Mouse (Mus musculus): ENCODE measurements around the gene Ttc9c. TPM values are rescaled to one million over a fixed set of nuclear protein-coding genes. Genes with fewer than 3 reads are reported as not detected.

Ttc9c gene
- polyA plus RNA-seq, 1 experiment from 2014 or later = 49.3 TPM

DNA sequence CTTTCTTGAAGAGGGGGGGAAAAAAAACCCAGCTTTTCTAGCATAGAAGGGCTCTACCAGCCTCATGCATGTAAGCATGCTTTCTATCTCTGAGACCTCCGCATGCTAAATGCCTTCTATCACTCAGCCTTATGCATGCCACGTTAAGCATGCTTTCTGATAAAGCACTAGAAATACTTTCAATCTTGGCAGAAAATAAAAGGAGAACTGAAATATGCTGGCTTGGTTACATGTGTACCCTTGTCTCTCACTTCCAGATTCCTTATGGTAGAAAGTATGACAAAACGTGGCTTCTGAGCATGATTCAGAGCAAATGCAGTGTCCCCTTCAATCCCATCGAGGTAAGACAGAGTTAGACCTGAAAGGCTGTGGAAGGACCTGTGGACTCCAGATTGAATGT, 55.9 kb downstream of the Ttc9c start:
- no peak overlapping the region for H3K9ac ChIP-seq
- peaks cover 50% of the 10 kb centered on the region for H3K36me3 ChIP-seq
- peaks cover under 1% of the 10 kb centered on the region; the same call in 1 of the 2 replicates for H3K4me1 ChIP-seq (replicated peaks)
- H3K4me3 ChIP-seq (replicated peaks) = no peak overlapping the region
- H3K27ac ChIP-seq = no peak overlapping the region
- H3K9me3 ChIP-seq = no peaks in the 10 kb centered on the region
- H3K4me2 ChIP-seq (replicated peaks) = no peak overlapping the region
- 95% methylated on average over 4 of the region's 4 CpGs for WGBS
- ATAC-seq = no peak
- H3K27me3 ChIP-seq (replicated peaks) = no peaks in the 10 kb centered on the region

DNA sequence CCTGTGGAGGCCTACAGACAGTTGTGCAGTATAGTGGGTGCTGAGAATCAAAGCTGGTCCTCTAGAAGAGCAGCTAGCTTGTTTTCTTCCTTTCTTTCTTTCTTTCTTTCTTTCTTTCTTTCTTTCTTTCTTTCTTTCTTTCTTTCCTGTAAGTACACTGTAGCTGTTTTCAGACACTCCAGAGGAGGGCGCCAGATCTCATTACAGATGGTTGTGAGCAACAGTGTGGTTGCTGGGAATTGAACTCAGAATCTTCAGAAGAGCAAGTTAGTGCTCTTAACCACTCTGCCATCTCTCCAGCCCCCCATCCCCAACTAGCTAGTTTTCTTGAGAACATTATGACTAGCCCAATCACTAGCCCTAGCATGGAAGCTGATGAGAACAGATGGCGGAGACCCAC, 58.4 kb downstream of the Ttc9c start:
- ATAC-seq = no peak
- H3K4me2 ChIP-seq (replicated peaks) = no peak overlapping the region
- H3K36me3 ChIP-seq = peaks cover 29% of the 10 kb centered on the region
- H3K9ac ChIP-seq = no peak overlapping the region
- 96% methylated on average over 2 of the region's 2 CpGs for WGBS
- H3K4me3 ChIP-seq (replicated peaks) = no peak overlapping the region
- H3K27me3 ChIP-seq (replicated peaks) = no peaks in the 10 kb centered on the region
- H3K4me1 ChIP-seq (replicated peaks) = peaks cover 7% of the 10 kb centered on the region; the same call in 1 of the 2 replicates
- H3K9me3 ChIP-seq = no peaks in the 10 kb centered on the region
- H3K27ac ChIP-seq = no peak overlapping the region

Other genes starting within 250 kb of the Ttc9c start
- gene Slc22a8, start 228.1 kb downstream of the Ttc9c start, polyA plus RNA-seq (2015; fragmentation: Nextera tagmentation; extraction: Ambion mirVana) = 0.05 TPM in 1 of 2 replicates, not detected in the other
- gene Slc22a6, start 201.3 kb downstream of the Ttc9c start, polyA plus RNA-seq (2015; fragmentation: Nextera tagmentation; extraction: Ambion mirVana) = 0.05 TPM in 1 of 2 replicates, not detected in the other
- gene Chrm1, start 155.5 kb downstream of the Ttc9c start, polyA plus RNA-seq (2015; fragmentation: Nextera tagmentation; extraction: Ambion mirVana) = 0.64 and 1.1 TPM in 2 replicates
- gene Slc3a2, start 96.0 kb downstream of the Ttc9c start, polyA plus RNA-seq (2015; fragmentation: Nextera tagmentation; extraction: Ambion mirVana) = 161 and 163 TPM in 2 replicates
- gene Wdr74, start 83.5 kb downstream of the Ttc9c start, polyA plus RNA-seq (2015; fragmentation: Nextera tagmentation; extraction: Ambion mirVana) = 77.3 and 88.5 TPM in 2 replicates
- gene 1700092M07Rik, start 78.6 kb downstream of the Ttc9c start, polyA plus RNA-seq (2015; fragmentation: Nextera tagmentation; extraction: Ambion mirVana) = 1.8 TPM in 2 replicates
- 119 and 121 TPM in 2 replicates for gene Stx5a, start 77.9 kb downstream of the Ttc9c start, polyA plus RNA-seq (2015; fragmentation: Nextera tagmentation; extraction: Ambion mirVana)
- gene Nxf1, start 62.3 kb downstream of the Ttc9c start, polyA plus RNA-seq (2015; fragmentation: Nextera tagmentation; extraction: Ambion mirVana) = 143 and 146 TPM in 2 replicates
- 164 and 177 TPM in 2 replicates for gene Tmem223, start 48.3 kb downstream of the Ttc9c start, polyA plus RNA-seq (2015; fragmentation: Nextera tagmentation; extraction: Ambion mirVana)
- gene Tmem179b, start 44.9 kb downstream of the Ttc9c start, polyA plus RNA-seq (2015; fragmentation: Nextera tagmentation; extraction: Ambion mirVana) = 90.4 and 102 TPM in 2 replicates
- gene Taf6l, start 32.9 kb downstream of the Ttc9c start, polyA plus RNA-seq (2015; fragmentation: Nextera tagmentation; extraction: Ambion mirVana) = 25.2 and 26.9 TPM in 2 replicates
- 137 and 147 TPM in 2 replicates for gene Polr2g, start 20.8 kb downstream of the Ttc9c start, polyA plus RNA-seq (2015; fragmentation: Nextera tagmentation; extraction: Ambion mirVana)
- 4.0 and 4.6 TPM in 2 replicates for gene Zbtb3, start 16.8 kb downstream of the Ttc9c start, polyA plus RNA-seq (2015; fragmentation: Nextera tagmentation; extraction: Ambion mirVana)
- 5.1 and 5.4 TPM in 2 replicates for gene Hnrnpul2, start 677 bp upstream of the Ttc9c start, polyA plus RNA-seq (2015; fragmentation: Nextera tagmentation; extraction: Ambion mirVana)
- not detected in 2 replicates for gene AC129217.1, start 10.4 kb upstream of the Ttc9c start, polyA plus RNA-seq (2015; fragmentation: Nextera tagmentation; extraction: Ambion mirVana)
- 40.6 and 48.3 TPM in 2 replicates for gene Bscl2, start 18.1 kb upstream of the Ttc9c start, polyA plus RNA-seq (2015; fragmentation: Nextera tagmentation; extraction: Ambion mirVana)
- 16.0 and 17.3 TPM in 2 replicates for gene Gng3, start 19.9 kb upstream of the Ttc9c start, polyA plus RNA-seq (2015; fragmentation: Nextera tagmentation; extraction: Ambion mirVana)
- 1.6 and 2.0 TPM in 2 replicates for gene Lrrn4cl, start 31.4 kb upstream of the Ttc9c start, polyA plus RNA-seq (2015; fragmentation: Nextera tagmentation; extraction: Ambion mirVana)
- 163 and 167 TPM in 2 replicates for gene Ubxn1, start 52.2 kb upstream of the Ttc9c start, polyA plus RNA-seq (2015; fragmentation: Nextera tagmentation; extraction: Ambion mirVana)
- 62.7 and 63.9 TPM in 2 replicates for gene Uqcc3, start 61.6 kb upstream of the Ttc9c start, polyA plus RNA-seq (2015; fragmentation: Nextera tagmentation; extraction: Ambion mirVana)
- gene Lbhd1, start 64.4 kb upstream of the Ttc9c start, polyA plus RNA-seq (2015; fragmentation: Nextera tagmentation; extraction: Ambion mirVana) = 72.5 and 95.3 TPM in 2 replicates
- gene Gm49403, start 64.6 kb upstream of the Ttc9c start, polyA plus RNA-seq (2015; fragmentation: Nextera tagmentation; extraction: Ambion mirVana) = not detected in 2 replicates
- gene 1810009A15Rik, start 69.5 kb upstream of the Ttc9c start, polyA plus RNA-seq (2015; fragmentation: Nextera tagmentation; extraction: Ambion mirVana) = 86.5 and 95.2 TPM in 2 replicates
- not detected in 2 replicates for gene Gm49416, start 69.6 kb upstream of the Ttc9c start, polyA plus RNA-seq (2015; fragmentation: Nextera tagmentation; extraction: Ambion mirVana)
- 40.0 and 41.5 TPM in 2 replicates for gene Ints5, start 73.7 kb upstream of the Ttc9c start, polyA plus RNA-seq (2015; fragmentation: Nextera tagmentation; extraction: Ambion mirVana)
- 92.6 and 93.3 TPM in 2 replicates for gene Ganab, start 78.7 kb upstream of the Ttc9c start, polyA plus RNA-seq (2015; fragmentation: Nextera tagmentation; extraction: Ambion mirVana)
- gene B3gat3, start 101.0 kb upstream of the Ttc9c start, polyA plus RNA-seq (2015; fragmentation: Nextera tagmentation; extraction: Ambion mirVana) = 40.0 and 44.7 TPM in 2 replicates
- 2.7 and 3.3 TPM in 2 replicates for gene Rom1, start 110.0 kb upstream of the Ttc9c start, polyA plus RNA-seq (2015; fragmentation: Nextera tagmentation; extraction: Ambion mirVana)
- 24.2 and 28.4 TPM in 2 replicates for gene Eml3, start 110.2 kb upstream of the Ttc9c start, polyA plus RNA-seq (2015; fragmentation: Nextera tagmentation; extraction: Ambion mirVana)
- 130 and 139 TPM in 2 replicates for gene Mta2, start 122.5 kb upstream of the Ttc9c start, polyA plus RNA-seq (2015; fragmentation: Nextera tagmentation; extraction: Ambion mirVana)
- 29.7 and 30.4 TPM in 2 replicates for gene Tut1, start 134.5 kb upstream of the Ttc9c start, polyA plus RNA-seq (2015; fragmentation: Nextera tagmentation; extraction: Ambion mirVana)
- gene Eef1g, start 147.7 kb upstream of the Ttc9c start, polyA plus RNA-seq (2015; fragmentation: Nextera tagmentation; extraction: Ambion mirVana) = 436 and 453 TPM in 2 replicates
- 22.4 and 25.0 TPM in 2 replicates for gene Ahnak, start 170.0 kb upstream of the Ttc9c start, polyA plus RNA-seq (2015; fragmentation: Nextera tagmentation; extraction: Ambion mirVana)